Mouse (Mus musculus): ENCODE data around the gene Apex1.
"Not testable (repeated sequence)": the region's sequence is repeated elsewhere in the genome, so short reads cannot be mapped to it uniquely, and the experiment has no call there.

DNA sequence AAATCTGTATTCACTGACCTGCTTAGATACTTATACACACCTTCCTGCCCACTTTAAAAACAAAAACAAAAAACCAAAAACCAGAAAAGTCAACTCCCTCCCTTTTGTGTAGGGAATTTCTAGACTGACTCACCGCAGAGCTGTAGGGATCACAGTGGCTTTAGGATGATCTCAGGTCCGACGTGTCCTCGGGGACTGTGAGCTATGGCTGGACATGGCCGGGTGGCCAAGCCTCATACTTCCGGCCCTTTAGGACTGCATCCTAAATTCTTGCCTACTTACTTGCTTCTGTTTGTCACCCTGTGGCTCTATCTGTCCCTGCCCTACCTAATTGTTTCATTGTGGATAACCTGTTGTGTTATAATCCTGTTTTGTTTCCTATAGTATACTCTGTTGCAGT, 32.0 kb downstream of the Apex1 start:
- TF ChIP-seq CTCF (IDR thresholded peaks at IDR 0.05; ENCODE audit: borderline replicate concordance, insufficient read depth, low read depth, low read length); POLR2A (IDR thresholded peaks at IDR 0.05; ENCODE audit: borderline replicate concordance, insufficient read depth, low read length): not testable (repeated sequence)

Data from cerebellum, adult 2 months (tissue).